Mouse (Mus musculus) gastrocnemius, postnatal 25 days (tissue): ENCODE measurements at regions not wholly inside any gene's neighbourhood (a gene's known extent, or its start where the extent isn't known, plus 50 kb on each side); places are given as distances from the start of the nearest gene placed in this dataset.
A peak's percentile ranks its signal among the peaks of the same experiment; 100 is the strongest.

Experiments used
- DNase-seq: peaks from one replicate; pipeline ENCODE4 v3.0.0; 2022

DNA sequence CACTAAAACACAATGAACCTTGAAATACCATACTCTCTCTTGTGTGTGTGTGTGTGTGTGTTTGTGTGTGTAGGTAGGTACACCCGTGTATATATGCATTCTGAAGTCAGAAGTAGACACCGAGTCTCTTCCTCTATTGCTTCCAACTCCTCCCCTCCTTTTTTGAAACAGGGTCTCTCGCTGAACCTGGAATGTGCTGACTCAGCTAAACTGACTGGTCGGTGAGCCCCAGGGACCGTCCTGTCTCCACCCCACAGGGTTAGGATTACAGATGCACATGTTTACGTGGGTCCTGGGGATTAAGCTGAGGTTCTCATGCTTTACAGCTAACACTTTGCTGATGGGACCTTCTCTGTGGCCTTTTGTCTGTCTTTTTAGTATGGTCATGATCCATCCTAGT is 74.8 kb upstream of the Nfil3 start:
- no peak for DNase-seq

DNA sequence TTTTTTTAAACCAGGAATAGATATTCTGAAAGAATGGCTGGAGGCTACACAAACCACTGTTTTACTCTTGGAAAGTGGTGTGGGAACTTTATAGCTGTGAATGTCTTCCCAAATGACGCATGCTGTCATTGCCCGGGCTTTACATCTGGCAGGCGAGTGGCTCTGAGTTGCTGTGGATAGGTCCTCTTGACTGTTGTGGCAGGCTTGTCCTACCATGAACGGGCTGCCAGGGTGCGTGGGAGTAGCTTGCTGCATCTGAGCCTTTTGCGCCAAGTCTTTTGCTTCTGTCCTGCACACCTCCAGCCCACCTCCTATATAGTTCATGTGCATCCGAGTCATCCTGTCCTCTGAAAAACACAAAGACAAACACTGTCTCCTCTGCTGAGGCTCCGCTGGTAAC is 72.3 kb upstream of the Nfil3 start:
- DNase-seq = no peak

DNA sequence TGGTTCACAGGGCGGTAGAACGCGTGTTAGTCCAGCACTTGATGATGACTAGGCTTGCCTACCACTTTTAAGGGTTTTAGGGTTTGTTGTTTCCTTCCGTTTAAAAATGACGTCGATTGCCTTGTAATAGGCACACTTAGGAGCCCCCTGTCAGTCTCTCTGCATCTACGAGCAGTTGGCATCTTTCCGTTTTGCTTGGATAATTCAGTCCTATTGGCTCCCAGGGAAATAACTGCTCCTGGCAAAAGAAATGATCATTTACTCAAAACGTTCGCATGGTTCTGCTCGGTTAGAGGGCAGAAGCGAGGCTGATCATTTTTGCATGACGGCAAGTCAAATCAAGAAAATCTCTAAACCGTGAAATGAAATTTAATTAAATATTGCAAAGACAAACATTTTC is 71.9 kb upstream of the Nfil3 start:
- no peak for DNase-seq

DNA sequence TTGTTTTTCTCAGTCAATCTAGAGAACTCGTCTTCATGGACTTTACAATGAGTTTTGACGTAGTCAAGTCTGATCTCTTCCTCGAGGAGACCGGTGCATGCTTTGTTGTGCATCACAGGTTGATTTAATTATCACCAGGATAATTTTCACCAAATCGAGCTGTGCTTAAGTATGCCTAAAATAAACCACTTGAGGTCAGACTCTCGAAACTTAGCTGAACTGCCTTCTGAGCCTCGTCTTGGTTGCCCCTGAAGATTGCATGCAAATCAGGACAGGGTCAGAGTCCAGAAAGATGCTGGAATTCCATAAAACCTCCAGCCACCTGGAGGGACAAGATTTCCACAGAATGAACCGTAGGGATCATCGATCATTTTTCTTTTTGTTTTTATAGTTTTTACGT is 71.3 kb upstream of the Nfil3 start:
- no peak for DNase-seq

DNA sequence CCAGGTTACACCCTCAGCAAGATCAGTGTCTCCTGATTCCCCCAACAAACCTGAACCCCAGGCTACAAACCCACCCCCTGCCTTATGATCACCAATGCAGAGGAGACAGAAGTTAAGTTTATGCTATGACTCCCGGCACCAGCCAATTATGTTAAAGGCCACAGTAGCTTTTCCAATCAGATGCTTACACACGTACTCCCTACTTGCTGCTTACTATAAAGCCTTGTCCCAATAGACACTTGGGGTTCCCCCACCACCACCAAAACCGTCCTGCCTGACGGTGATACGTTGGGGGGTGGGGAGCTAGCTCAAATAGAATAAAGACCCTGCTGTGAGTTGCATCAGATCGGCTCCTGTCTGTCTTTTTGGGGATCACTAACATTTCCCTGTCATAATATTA is 70.5 kb upstream of the Nfil3 start:
- no peak for DNase-seq

DNA sequence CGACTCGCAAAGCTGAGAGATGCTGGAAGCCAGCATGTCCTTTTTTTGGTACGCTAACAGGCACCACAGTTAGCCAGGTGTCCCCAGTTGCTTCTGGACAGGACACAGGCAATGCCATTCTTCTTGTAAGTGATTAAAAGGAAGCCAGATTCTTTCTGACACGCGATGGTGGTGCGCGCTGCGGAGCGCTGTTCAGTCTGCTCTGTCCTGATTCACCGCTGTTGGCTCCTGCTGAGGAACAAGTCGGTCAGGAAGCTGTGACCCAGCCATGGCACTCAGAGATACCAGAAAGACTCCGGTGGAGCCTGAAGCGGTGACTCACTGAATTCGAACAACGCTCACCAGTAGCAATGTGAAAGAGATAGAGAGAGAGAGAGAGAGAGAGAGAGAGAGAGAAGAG is 68.3 kb upstream of the Nfil3 start:
- DNase-seq = no peak

DNA sequence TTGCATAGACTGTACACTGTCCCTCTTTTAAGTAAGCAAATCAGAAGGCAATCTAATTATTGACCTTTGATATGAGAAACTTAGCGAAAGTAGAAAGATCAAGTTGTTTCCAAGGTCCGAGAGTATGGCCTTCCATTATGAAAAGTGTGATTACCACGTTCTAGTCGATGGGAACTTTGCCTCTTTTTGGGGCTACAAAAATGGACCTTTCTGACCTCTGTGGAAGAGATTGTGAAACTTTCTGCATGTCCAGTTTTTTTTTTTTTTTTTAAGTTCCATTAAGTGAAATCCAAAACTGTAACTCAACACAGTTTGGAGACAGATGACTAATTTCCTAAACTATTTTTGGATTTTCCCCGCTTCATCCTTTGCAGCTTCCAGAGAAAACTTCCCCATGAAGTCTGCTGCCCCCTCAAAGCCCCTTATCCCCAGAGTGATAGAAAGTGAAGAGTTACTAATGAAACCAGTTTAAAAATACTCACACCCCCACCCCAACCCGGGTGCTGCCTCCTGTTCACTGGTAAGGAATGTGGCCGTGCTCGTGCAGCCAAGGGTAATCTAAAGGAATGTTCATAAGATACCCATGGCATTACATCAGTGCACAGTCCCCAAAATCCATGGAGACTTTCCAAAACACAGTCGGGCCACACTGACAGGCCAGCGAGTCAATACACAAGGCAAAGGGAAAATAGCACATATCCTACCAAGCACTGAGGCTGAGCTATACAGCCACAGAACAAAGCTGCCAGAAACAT is 52.5 kb upstream of the Nfil3 start:
- DNase-seq = peak; percentile 28
